Mouse (Mus musculus): ENCODE measurements at regions not wholly inside any gene's neighbourhood (a gene's known extent, or its start where the extent isn't known, plus 50 kb on each side); places are given as distances from the start of the nearest gene placed in this dataset.

DNA sequence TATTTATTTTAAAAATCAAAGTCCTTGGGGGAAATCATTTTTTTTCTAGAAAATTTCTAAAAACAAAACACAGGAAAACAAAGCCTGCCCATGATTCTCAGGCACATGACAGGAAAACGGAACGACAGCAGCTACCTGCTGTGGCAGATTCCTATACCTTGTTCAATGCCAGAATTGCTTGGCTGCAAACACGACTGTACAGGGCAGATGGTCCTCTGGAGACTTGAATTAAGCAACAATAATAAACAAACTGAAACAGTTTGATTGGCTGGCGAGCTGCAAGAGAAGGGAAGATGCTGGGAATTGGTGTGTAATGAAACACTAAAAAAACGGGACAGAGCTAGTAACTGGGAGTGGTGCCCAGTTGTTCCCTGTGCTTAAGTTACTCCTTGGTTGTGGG lies 280.1 kb downstream of the Slc4a3 start:
- DNase-seq (ENCODE audit: low spot score in 2 of 2), result no peak

- DNase-seq (ENCODE audit: low spot score in 2 of 2), result no peak
These were observed 287.2 kb downstream of the Slc4a3 start for GRCm38 (mm10) chr1:75833071-75833830.

GRCm38 (mm10) chr1:75834361-75834760 lies 288.3 kb downstream of the Slc4a3 start:
- no peak for DNase-seq (ENCODE audit: low spot score in 2 of 2)

DNA sequence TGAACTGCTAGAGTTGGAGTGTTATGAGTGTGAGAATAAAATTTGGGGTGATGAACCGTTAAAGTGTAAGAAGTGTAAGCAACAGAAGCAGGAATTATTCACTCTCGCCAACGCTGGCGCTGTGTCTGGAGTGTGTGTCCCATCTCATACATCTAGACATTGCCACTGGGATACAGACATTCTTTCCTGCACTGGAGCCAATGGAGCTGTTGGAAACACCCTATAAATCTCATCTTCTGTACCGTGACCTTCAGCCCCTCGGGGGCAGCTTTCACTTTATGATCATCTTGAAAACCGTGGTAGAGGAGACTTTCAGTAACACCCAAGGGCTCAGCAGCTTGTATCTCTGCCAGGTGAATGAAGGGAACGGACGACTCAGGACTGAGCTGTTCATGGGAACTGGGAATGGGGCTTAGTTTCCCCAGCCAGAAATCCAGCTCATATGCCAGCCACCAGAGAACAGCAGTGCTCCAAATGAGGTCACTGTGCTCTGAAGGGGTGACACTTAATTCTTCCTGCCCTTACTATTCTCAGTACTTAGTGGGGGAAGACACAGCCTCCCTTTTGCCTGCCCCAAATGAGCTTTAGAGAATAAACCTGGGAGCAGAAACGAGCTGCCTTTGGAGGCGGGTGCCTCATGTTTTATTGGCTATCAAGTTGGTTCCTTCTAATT lies 293.6 kb downstream of the Slc4a3 start:
- DNase-seq (ENCODE audit: low spot score in 2 of 2), result peak; percentile 19 to 31

- no peak for DNase-seq (ENCODE audit: low spot score in 2 of 2)
These were observed 296.3 kb downstream of the Slc4a3 start for GRCm38 (mm10) chr1:75842396-75842795.

GRCm38 (mm10) chr1:75843326-75843725 lies 297.3 kb downstream of the Slc4a3 start:
- no peak for DNase-seq (ENCODE audit: low spot score in 2 of 2)

- no peak for DNase-seq (ENCODE audit: low spot score in 2 of 2)
These were observed 298.1 kb downstream of the Slc4a3 start for GRCm38 (mm10) chr1:75844123-75844522.

- DNase-seq (ENCODE audit: low spot score in 2 of 2), result no peak
These were observed 298.5 kb downstream of the Slc4a3 start for GRCm38 (mm10) chr1:75844529-75844928.

DNA sequence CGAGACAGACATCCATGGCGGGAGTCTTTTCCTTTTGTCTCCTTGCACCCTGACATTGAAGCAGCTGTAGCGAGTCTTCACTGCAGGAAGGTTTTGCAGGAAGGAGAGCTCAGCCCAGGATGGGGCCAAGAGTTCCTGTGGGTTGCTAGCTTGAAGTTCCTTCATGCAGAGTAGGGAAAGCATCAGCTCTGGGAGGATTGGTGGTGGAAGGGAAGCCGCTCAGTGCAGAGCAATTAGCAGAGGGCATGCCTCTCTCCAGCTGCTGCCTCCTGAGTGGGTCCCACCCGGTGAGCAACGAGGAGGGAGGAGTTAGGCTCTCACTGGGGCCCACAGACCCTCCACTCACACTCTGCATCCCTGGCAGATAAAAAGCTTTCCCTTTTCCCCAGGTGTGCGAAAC lies 298.9 kb downstream of the Slc4a3 start:
- no peak for DNase-seq (ENCODE audit: low spot score in 2 of 2)

- no peak for DNase-seq (ENCODE audit: low spot score in 2 of 2)
These were observed 299.9 kb downstream of the Slc4a3 start for GRCm38 (mm10) chr1:75845771-75846535.

DNA sequence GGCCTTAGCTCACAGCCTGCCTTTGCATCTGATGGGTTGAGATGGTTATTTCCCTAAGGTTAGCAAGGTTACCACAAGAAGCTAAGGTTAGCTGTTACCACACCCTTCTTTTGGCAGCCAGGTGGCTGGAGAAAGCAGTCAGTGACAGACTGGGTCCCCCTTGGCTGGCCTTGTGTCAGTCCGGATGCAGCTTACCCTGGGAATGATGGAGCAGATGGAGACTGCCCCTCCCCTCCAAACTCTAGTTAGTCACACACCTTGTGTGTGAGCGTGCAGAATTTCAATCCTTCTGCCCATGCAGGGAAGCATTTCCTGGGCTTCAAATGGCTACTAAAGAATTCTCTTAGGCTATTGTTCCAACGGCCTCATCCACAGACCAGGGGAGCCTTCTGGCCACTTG lies 301.6 kb downstream of the Slc4a3 start:
- DNase-seq (ENCODE audit: low spot score in 2 of 2), result no peak

DNA sequence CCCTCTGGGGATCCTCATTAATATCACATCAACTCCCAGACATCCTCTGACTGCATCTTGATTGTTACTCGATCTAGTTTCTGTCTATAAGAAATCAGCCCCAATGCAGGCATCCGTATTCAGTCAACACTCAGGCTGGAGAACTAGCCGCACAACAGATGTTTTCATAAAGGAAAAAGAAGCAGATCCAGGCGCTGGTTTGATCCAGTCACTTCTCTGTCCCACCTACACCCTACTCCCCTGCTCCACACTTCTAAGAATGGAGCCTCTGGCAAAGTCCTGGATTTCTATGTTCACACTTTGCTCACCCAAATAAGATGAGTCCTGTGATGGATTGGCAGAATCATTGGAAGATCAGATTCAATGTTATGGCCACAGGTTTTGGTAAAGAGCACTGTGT lies 302.4 kb downstream of the Slc4a3 start:
- peak; percentile 25 to 48 for DNase-seq (ENCODE audit: low spot score in 2 of 2)

DNA sequence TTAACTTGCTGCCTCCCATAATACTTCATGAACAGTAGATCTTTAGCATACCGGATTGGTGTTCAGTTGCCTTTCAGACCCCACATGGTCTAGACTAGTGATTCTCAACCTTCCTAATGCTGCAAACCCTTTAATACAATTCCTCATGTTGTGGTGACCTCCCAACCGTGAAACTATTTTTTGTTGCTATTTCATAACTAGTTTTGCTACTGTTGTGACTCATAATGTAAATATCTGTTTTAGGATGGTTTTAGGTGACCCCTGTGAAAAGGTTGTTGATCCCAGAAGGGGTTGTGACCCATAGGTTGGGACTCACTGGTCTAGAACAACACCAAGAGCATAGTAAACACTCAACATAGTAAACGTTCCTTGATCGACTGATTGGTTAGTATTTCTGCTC lies 304.1 kb downstream of the Slc4a3 start:
- no peak for DNase-seq (ENCODE audit: low spot score in 2 of 2)

DNA sequence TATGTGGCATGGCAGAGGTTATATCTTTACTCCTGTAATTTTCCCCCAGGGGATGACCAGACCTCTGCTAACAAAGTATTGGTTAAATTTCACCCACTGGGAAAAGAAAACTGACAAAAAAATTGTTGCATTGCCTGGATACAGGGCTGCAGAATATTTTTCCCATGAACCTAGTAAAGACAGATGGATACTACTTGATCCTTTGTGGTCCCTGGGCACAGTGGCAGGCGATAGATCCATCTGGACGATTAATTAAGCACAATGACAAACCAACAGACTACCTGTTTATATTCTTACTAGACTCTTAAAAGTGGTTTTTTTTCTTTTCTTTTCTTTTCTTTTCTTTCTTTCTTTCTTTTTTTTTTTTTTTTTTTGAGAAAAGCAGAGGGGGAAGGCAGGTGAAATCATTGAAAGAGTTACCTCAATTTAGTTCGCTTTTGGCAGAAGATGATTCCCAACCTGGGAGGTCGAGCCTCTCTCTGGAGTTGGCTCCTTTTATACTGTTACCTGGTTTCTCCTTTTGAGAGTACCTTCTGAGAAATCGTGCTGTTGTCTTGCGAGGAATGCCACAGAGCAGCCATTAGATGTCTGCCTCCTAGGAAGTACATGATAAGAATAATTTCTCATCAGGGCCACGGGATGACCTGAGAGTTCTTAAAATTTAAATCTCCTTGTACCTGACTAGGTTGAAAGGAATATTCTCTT lies 312.6 kb downstream of the Slc4a3 start:
- DNase-seq (ENCODE audit: low spot score in 2 of 2), result no peak

GRCm38 (mm10) chr1:75862757-75863156 lies 316.7 kb downstream of the Slc4a3 start:
- no peak for DNase-seq (ENCODE audit: low spot score in 2 of 2)

- no peak for DNase-seq (ENCODE audit: low spot score in 2 of 2)
These were observed 320.5 kb downstream of the Slc4a3 start for GRCm38 (mm10) chr1:75866556-75866955.

DNA sequence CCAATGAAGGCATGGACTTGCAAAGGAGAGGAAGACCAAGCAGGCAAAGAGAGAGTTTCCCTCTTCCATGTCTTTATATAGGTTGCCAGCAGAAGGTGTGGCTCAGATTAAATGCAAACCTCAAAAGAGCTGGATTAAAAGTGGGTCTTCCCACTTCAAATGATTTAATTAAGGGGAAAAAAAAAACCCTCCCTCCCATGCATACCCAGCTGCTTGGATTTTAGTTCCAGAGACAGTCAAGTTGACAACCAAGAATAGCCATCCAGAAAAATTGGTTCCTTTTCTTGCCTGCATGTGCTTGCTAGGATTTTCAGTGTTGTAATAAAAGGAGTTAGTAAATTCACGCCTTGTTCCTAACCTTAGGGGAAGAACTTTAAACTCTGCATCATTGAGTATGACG lies 323.3 kb downstream of the Slc4a3 start:
- DNase-seq (ENCODE audit: low spot score in 2 of 2), result no peak

DNA sequence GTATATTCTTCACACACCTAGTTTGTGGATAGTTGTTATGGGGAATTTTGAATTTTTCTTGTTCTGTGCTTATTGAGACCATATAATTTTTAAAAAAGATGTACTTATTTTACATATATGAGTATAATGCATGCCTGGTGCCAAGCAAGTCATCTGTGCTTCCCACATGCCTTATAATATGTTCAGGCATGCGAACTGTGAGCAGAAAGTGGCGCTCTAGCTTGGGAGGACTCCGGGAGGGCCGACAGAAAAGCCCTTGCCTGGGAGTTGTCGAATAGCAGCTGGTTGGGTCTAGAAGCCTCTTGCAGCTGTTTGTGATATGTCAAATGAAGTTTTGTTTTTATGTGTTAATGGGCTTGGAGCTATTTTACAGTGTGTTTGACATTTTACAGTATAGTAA lies 323.8 kb downstream of the Slc4a3 start:
- DNase-seq (ENCODE audit: low spot score in 2 of 2), result no peak

DNA sequence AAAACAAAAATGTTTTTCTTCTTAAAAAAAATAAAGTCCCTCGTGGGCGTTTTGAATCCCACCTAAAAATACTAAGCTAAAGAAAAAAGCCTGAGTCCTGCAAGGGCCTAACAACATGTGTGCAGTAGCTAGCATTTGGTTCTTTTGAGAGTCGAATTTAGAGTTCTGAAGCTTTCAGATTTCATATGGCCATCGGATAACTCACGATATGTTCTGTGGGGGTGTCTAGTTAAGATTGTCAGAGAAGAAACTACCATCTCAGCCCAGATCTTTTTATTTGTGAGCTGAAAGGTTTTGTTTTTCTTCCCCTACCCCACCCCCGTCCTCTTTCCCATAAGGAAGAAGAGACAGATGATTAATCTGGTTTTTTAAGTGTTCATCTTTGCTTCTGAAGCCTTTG lies 327.8 kb downstream of the Slc4a3 start:
- DNase-seq (ENCODE audit: low spot score in 2 of 2), result no peak

GRCm38 (mm10) chr1:75877209-75877608 lies 331.1 kb downstream of the Slc4a3 start:
- peak; percentile 57 to 65 for DNase-seq (ENCODE audit: low spot score in 2 of 2)

DNA sequence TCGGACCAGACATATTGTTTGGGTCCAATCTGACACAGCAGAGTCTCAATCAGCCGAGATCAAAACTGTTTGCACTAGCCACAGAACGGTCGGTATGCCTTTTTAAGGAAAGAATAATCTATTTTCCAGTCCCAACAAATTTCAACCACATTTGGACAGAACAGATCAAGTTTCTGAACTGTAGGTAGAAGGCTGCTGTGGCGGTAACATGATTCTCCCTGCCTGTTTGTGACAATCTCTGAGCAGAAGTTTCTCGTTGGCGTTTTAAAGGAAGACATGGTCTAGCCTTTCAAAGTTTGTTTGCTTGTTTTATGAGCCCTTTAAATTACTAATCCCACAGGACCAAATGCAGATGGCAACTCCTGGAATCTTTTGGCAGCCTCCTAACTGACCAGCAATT lies 339.6 kb downstream of the Slc4a3 start:
- DNase-seq (ENCODE audit: low spot score in 2 of 2), result no peak

Measured in left cerebral cortex, adult 18-20 months (tissue).